Mouse (Mus musculus) kidney, adult 10 weeks (tissue): Measurements from ENCODE around the gene Galnt15. TPM values are rescaled to one million over a fixed set of nuclear protein-coding genes. Genes with fewer than 3 reads are reported as not detected.

Experiments
- polyA plus RNA-seq: library from polyadenylated mRNA; stranded (reverse); fragments of 350-450 nt; fragmentation: Illumina TruSeq; extraction: RNeasy Lipid Tissue Mini Kit (QIAGEN cat#74804); gene quantifications from one replicate; pipeline ENCODE4 v1.2.3, GENCODE M21; 2014; ENCODE audit warnings: low read depth, low replicate concordance

Gene Galnt15
- 3.7 TPM for polyA plus RNA-seq

GRCm38 (mm10) chr14:32028681-32029091 lies at the start of gene Galnt15:
TSS of gene Galnt15 (plus strand) at chr14:32028989.

GRCm38 (mm10) chr14:32084761-32085485 lies 56.1 kb downstream of the Galnt15 start, which contains the start of gene Oxnad1:
TSS of gene Oxnad1 (plus strand) at chr14:32085374.

GRCm38 (mm10) chr14:32085486-32086201 lies 56.9 kb downstream of the Galnt15 start, which contains the start of gene Dph3:
TSS of gene Dph3 (minus strand) at chr14:32085729.

Other genes with a start within 250 kb of the Galnt15 start
- 49.8 TPM for gene Ankrd28, start 198.3 kb upstream of the Galnt15 start, polyA plus RNA-seq
- 92.2 TPM for gene Oxnad1, start 56.4 kb downstream of the Galnt15 start, polyA plus RNA-seq
- 52.0 TPM for gene Dph3, start 56.7 kb downstream of the Galnt15 start, polyA plus RNA-seq
- gene Msmb, start 113.0 kb downstream of the Galnt15 start, polyA plus RNA-seq, result not detected
- 258 TPM for gene Ncoa4, start 130.9 kb downstream of the Galnt15 start, polyA plus RNA-seq
- 198 TPM for gene Timm23, start 172.9 kb downstream of the Galnt15 start, polyA plus RNA-seq
- 48.9 TPM for gene Parg, start 173.0 kb downstream of the Galnt15 start, polyA plus RNA-seq